Mouse (Mus musculus) heart, embryonic 14.5 days (tissue): ENCODE measurements around the gene Tspan12. TPM values are rescaled to one million over a fixed set of nuclear protein-coding genes. Genes with fewer than 3 reads are reported as not detected.

Experiments used
- ATAC-seq: fragments of 200-750 bp; cut with Nextera tagmentation; 2 replicates; pipeline ENCODE4 v1.8.0; 2017; ENCODE audit warnings: low read depth, moderate TSS enrichment; ENCODE audit not compliant: insufficient number of reproducible peaks, insufficient read depth, low FRiP score
- H3K27ac ChIP-seq, 2 experiments: fragments of 200-500 bp in 1 of 2; fragments of 300-500 bp in 1 of 2; sonication (generic) in 1 of 2; replicated peaks in 1 of 2; 2 replicates each; pipeline ENCODE4 v1.5.1; 2012 to 2014; ENCODE audit warnings: low read depth in 2 of 2, low read length in 2 of 2, control low read depth in 1 of 2, mild to moderate bottlenecking in 1 of 2, mixed read lengths in 1 of 2; ENCODE audit not compliant: control insufficient read depth in 1 of 2, insufficient read depth in 1 of 2
- H3K27me3 ChIP-seq: fragments of 300-500 bp; sonication (generic); 2 replicates; pipeline ENCODE4 v1.6.1; 2014; ENCODE audit warnings: mild to moderate bottlenecking, low read length, control low read depth; ENCODE audit not compliant: control insufficient read depth, insufficient read depth
- H3K36me3 ChIP-seq: fragments of 300-500 bp; sonication (generic); 2 replicates; pipeline ENCODE4 v1.6.1; 2014; ENCODE audit warnings: mild to moderate bottlenecking, control low read depth, low read length, mixed read lengths; ENCODE audit not compliant: control insufficient read depth, insufficient read depth
- H3K4me1 ChIP-seq, 2 experiments: fragments of 200-500 bp in 1 of 2; fragments of 300-500 bp in 1 of 2; sonication (generic) in 1 of 2; 2 replicates each; pipeline ENCODE4 v1.6.1; 2012 to 2014; ENCODE audit warnings: low read length in 2 of 2, control low read depth in 1 of 2, mixed read lengths in 1 of 2; ENCODE audit not compliant: control insufficient read depth in 2 of 2, insufficient read depth in 2 of 2
- H3K4me2 ChIP-seq: fragments of 300-500 bp; sonication (generic); 2 replicates; pipeline ENCODE4 v1.6.1; 2014; ENCODE audit warnings: mild to moderate bottlenecking, low read length
- H3K4me3 ChIP-seq, 2 experiments: fragments of 200-500 bp in 1 of 2; fragments of 300-500 bp in 1 of 2; sonication (generic) in 1 of 2; 2 replicates each; pipeline ENCODE4 v1.5.1; 2012 to 2014; ENCODE audit warnings: low read length in 2 of 2, mild to moderate bottlenecking in 2 of 2, control low read depth in 1 of 2, low read depth in 1 of 2, moderate library complexity in 1 of 2; ENCODE audit not compliant: control insufficient read depth in 1 of 2, insufficient read depth in 1 of 2
- H3K9ac ChIP-seq: fragments of 300-500 bp; sonication (generic); 2 replicates; pipeline ENCODE4 v1.6.1; 2014; ENCODE audit warnings: mild to moderate bottlenecking, low read length
- H3K9me3 ChIP-seq: fragments of 300-500 bp; sonication (generic); 2 replicates; pipeline ENCODE4 v1.6.1; 2016; ENCODE audit warnings: low read length, control low read depth; ENCODE audit not compliant: control insufficient read depth
- WGBS: fragments of 180-500 bp; shearing (Covaris S2); extraction: QIAGEN DNeasy Blood & Tissue Kit; methylation state at CpG from one replicate; pipeline ENCODE4 v1.1.7; 2014; 5-methylcytosine and 5-hydroxymethylcytosine counted together
- polyA plus RNA-seq: library from polyadenylated mRNA; unstranded; fragments of >200 nt; fragmentation: Nextera tagmentation; extraction: Ambion mirVana; gene quantifications from 2 replicates; pipeline ENCODE4 v1.2.1, GENCODE M21; 2014

Tspan12 gene
- polyA plus RNA-seq, 1 experiment from 2014 or later, result 84.0 TPM

DNA sequence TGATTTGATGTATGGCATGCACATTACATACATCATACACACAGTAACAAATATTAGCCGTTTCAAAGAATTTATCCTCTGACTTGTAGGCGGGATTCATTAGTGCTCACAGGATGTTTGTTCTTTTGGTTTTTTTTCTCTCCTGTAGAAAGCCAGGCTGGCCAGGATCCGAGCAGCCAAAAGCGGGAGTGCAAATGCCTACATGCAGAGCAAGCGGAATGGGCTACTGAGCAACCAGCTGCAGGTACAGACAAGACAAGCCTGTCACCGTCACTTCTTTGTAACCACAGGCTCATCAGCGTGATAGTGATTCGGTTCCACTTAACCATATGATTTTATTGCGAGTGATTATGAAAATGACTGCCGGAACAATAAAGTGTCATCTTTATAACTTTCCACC is 130.1 kb downstream of the Tspan12 start:
- Histone ChIP-seq H3K27ac (no peak overlapping the region), H3K4me2 (no peak overlapping the region), H3K27me3 (no peaks in the 10 kb centered on the region), H3K4me3 (no peak overlapping the region), H3K36me3 (no peaks in the 10 kb centered on the region), H3K4me1 (no peaks in the 10 kb centered on the region), H3K9me3 (no peaks in the 10 kb centered on the region), H3K9ac (no peak overlapping the region)
- ATAC-seq, result no peak
- 89% methylated on average over 10 of the region's 10 CpGs for WGBS

Other genes with a start within 250 kb of the Tspan12 start
- 30.6 and 31.9 TPM in 2 replicates for gene Ing3, start 97.1 kb upstream of the Tspan12 start, polyA plus RNA-seq
- 5.5 and 6.9 TPM in 2 replicates for gene Cped1, start 133.4 kb upstream of the Tspan12 start, polyA plus RNA-seq